Mouse (Mus musculus) stomach, postnatal 0 days (tissue): ENCODE measurements around the gene Twist2. TPM values are rescaled to one million over a fixed set of nuclear protein-coding genes. Genes with fewer than 3 reads are reported as not detected.
A peak's percentile ranks its signal among the peaks of the same experiment; 100 is the strongest.

Source experiments
- ATAC-seq: fragments of 200-750 bp; cut with Nextera tagmentation; 2 replicates; pipeline ENCODE4 v1.8.0; 2017; ENCODE audit not compliant: low FRiP score, low TSS enrichment
- DNase-seq: peaks from one replicate; pipeline ENCODE4 v3.0.0-alpha.2; 2016; ENCODE audit warnings: low spot score
- H3K27ac ChIP-seq: fragments of 300-500 bp; sonication (generic); replicated peaks from 2 replicates; pipeline ENCODE4 v1.5.1; 2014; ENCODE audit warnings: mild to moderate bottlenecking, control low read depth
- H3K27me3 ChIP-seq: fragments of 300-500 bp; sonication (generic); 2 replicates; pipeline ENCODE4 v1.6.1; 2014; ENCODE audit warnings: low read length; ENCODE audit not compliant: control insufficient read depth, insufficient read depth
- H3K36me3 ChIP-seq: fragments of 300-500 bp; sonication (generic); 2 replicates; pipeline ENCODE4 v1.6.1; 2014; ENCODE audit warnings: low read length, mixed read lengths; ENCODE audit not compliant: control insufficient read depth, insufficient read depth
- H3K4me1 ChIP-seq: fragments of 300-500 bp; sonication (generic); replicated peaks from 2 replicates; pipeline ENCODE4 v1.6.1; 2014; ENCODE audit warnings: antibody characterized with exemption; ENCODE audit not compliant: control insufficient read depth, insufficient read depth
- H3K4me2 ChIP-seq: fragments of 300-500 bp; sonication (generic); replicated peaks from 2 replicates; pipeline ENCODE4 v1.6.1; 2014; ENCODE audit warnings: low read depth, mild to moderate bottlenecking, control low read depth, moderate library complexity
- H3K4me3 ChIP-seq: fragments of 300-500 bp; sonication (generic); 2 replicates; pipeline ENCODE4 v1.5.1; 2014; ENCODE audit warnings: low read depth, low read length, control low read depth
- H3K9ac ChIP-seq: fragments of 300-500 bp; sonication (generic); 2 replicates; pipeline ENCODE4 v1.6.1; 2014; ENCODE audit warnings: mild to moderate bottlenecking, low read length, control low read depth, mixed read lengths
- H3K9me3 ChIP-seq: fragments of 300-500 bp; sonication (generic); 2 replicates; pipeline ENCODE4 v1.6.1; 2016; ENCODE audit warnings: low read length; ENCODE audit not compliant: control insufficient read depth
- CTCF ChIP-seq: IDR thresholded peaks from 2 replicates; pipeline ENCODE4 v1.5.1; 2016; ENCODE audit warnings: antibody characterized with exemption, low read depth, mild to moderate bottlenecking, moderate library complexity
- EP300 ChIP-seq: optimal IDR thresholded peaks from 2 replicates; pipeline ENCODE3; 2016; ENCODE audit warnings: antibody characterized with exemption
- WGBS: fragments of 180-500 bp; shearing (Covaris S2); extraction: QIAGEN DNeasy Blood & Tissue Kit; methylation state at CpG from one replicate; pipeline ENCODE4 v1.1.7; 2014; 5-methylcytosine and 5-hydroxymethylcytosine counted together
- polyA plus RNA-seq: library from polyadenylated mRNA; unstranded; fragments of >200 nt; fragmentation: Nextera tagmentation; extraction: Ambion mirVana; gene quantifications from 2 replicates; pipeline ENCODE4 v1.2.1, GENCODE M21; 2015

The Twist2 gene
- polyA plus RNA-seq, 1 experiment from 2014 or later = 3.7 TPM

GRCm38 (mm10) chr1:91880899-91881298 is 79.6 kb downstream of the Twist2 start:
- ATAC-seq = no peak
- Histone ChIP-seq H3K4me1 (no peaks in the 10 kb centered on the region), H3K4me2 (no peak overlapping the region), H3K9me3 (no peaks in the 10 kb centered on the region), H3K36me3 (no peaks in the 10 kb centered on the region), H3K4me3 (no peak overlapping the region), H3K27me3 (no peaks in the 10 kb centered on the region), H3K27ac (no peak overlapping the region), H3K9ac (no peak overlapping the region)
- 46% methylated on average over 8 of the region's 8 CpGs for WGBS
- no peak for DNase-seq
- TF ChIP-seq CTCF (no peak), EP300 (no peak)

- H3K36me3 ChIP-seq = no peaks in the 10 kb centered on the region
- DNase-seq (peak; percentile 60), ATAC-seq (peak; percentile 65; the same call in 1 of the 2 replicates)
- no peak overlapping the region for H3K4me3 ChIP-seq
- WGBS = 30% methylated on average over 5 of the region's 5 CpGs
- H3K27me3 ChIP-seq = no peaks in the 10 kb centered on the region
- no peak overlapping the region for H3K4me2 ChIP-seq
- TF ChIP-seq CTCF (no peak), EP300 (no peak)
- H3K9me3 ChIP-seq = no peaks in the 10 kb centered on the region
- H3K4me1 ChIP-seq = no peaks in the 10 kb centered on the region
- H3K9ac ChIP-seq = no peak overlapping the region
- H3K27ac ChIP-seq = no peak overlapping the region
These were observed 81.9 kb downstream of the Twist2 start for GRCm38 (mm10) chr1:91883115-91883514.

GRCm38 (mm10) chr1:91893598-91893997 is 92.3 kb downstream of the Twist2 start:
- Histone ChIP-seq H3K9me3 (no peaks in the 10 kb centered on the region), H3K4me1 (no peaks in the 10 kb centered on the region), H3K27ac (no peak overlapping the region), H3K27me3 (no peaks in the 10 kb centered on the region), H3K9ac (no peak overlapping the region), H3K4me2 (no peak overlapping the region), H3K4me3 (no peak overlapping the region), H3K36me3 (no peaks in the 10 kb centered on the region)
- peak; percentile 88 for ATAC-seq
- no peak for TF ChIP-seq EP300
- no peak for TF ChIP-seq CTCF
- 76% methylated on average over 11 of the region's 11 CpGs for WGBS
- DNase-seq = peak; percentile 73

- no peak for TF ChIP-seq EP300
- Histone ChIP-seq H3K27ac (no peak overlapping the region), H3K9me3 (no peaks in the 10 kb centered on the region), H3K9ac (no peak overlapping the region), H3K27me3 (no peaks in the 10 kb centered on the region), H3K4me2 (no peak overlapping the region), H3K4me3 (no peak overlapping the region), H3K4me1 (no peaks in the 10 kb centered on the region), H3K36me3 (no peaks in the 10 kb centered on the region)
- no peak for DNase-seq
- no peak for ATAC-seq
- WGBS = 82% methylated on average over 5 of the region's 5 CpGs
These were observed 93.0 kb downstream of the Twist2 start for GRCm38 (mm10) chr1:91894286-91894685.

- no peaks in the 10 kb centered on the region for H3K4me1 ChIP-seq
- WGBS = 97% methylated on average over 2 of the region's 2 CpGs
- H3K4me2 ChIP-seq = no peak overlapping the region
- no peak for TF ChIP-seq EP300
- peak; percentile 55 for TF ChIP-seq CTCF
- DNase-seq (no peak), ATAC-seq (no peak)
- no peak overlapping the region for H3K9ac ChIP-seq
- no peak overlapping the region for H3K27ac ChIP-seq
- no peaks in the 10 kb centered on the region for H3K27me3 ChIP-seq
- H3K36me3 ChIP-seq = no peaks in the 10 kb centered on the region
- H3K4me3 ChIP-seq = no peak overlapping the region
- no peaks in the 10 kb centered on the region for H3K9me3 ChIP-seq
These were observed 95.8 kb downstream of the Twist2 start for GRCm38 (mm10) chr1:91897078-91897477.
